Mouse (Mus musculus): ENCODE data around the gene Abca9. TPM values are rescaled to one million over a fixed set of nuclear protein-coding genes. Genes with fewer than 3 reads are reported as not detected.

The Abca9 gene
- polyA plus RNA-seq, 1 experiment from 2014 or later: 1.2 TPM

GRCm38 (mm10) chr11:110053681-110054080 lies 114.3 kb downstream of the Abca9 start:
- Histone ChIP-seq H3K36me3 (no peaks in the 10 kb centered on the region), H3K27me3 (replicated peaks) (no peaks in the 10 kb centered on the region), H3K27ac (no peak overlapping the region), H3K4me1 (replicated peaks) (no peaks in the 10 kb centered on the region), H3K9me3 (no peaks in the 10 kb centered on the region), H3K4me3 (replicated peaks) (no peak overlapping the region), H3K9ac (no peak overlapping the region), H3K4me2 (replicated peaks) (no peak overlapping the region)
- ATAC-seq: no peak
- 59% methylated on average over 3 of the region's 3 CpGs for WGBS

Other genes with a start within 250 kb of the Abca9 start
- gene Abca8b, start 172.4 kb downstream of the Abca9 start, polyA plus RNA-seq (2015; fragmentation: Nextera tagmentation; extraction: Ambion mirVana): 0.67 and 0.73 TPM in 2 replicates
- gene Abca8a, start 72.2 kb downstream of the Abca9 start, polyA plus RNA-seq (2015; fragmentation: Nextera tagmentation; extraction: Ambion mirVana): 0.98 and 1.0 TPM in 2 replicates
- gene Abca6, start 83.6 kb upstream of the Abca9 start, polyA plus RNA-seq (2015; fragmentation: Nextera tagmentation; extraction: Ambion mirVana): 0.46 and 0.54 TPM in 2 replicates
- 2.4 and 2.9 TPM in 2 replicates for gene Abca5, start 169.5 kb upstream of the Abca9 start, polyA plus RNA-seq (2015; fragmentation: Nextera tagmentation; extraction: Ambion mirVana)
- gene Map2k6, start 230.9 kb upstream of the Abca9 start, polyA plus RNA-seq (2015; fragmentation: Nextera tagmentation; extraction: Ambion mirVana): 17.8 and 18.9 TPM in 2 replicates